Mouse (Mus musculus) urinary bladder, postnatal 0 days (tissue): Measurements from ENCODE around the gene Gm20683. TPM values are rescaled to one million over a fixed set of nuclear protein-coding genes. Genes with fewer than 3 reads are reported as not detected.

Experiments used
- polyA plus RNA-seq: library from polyadenylated mRNA; unstranded; fragments of >200 nt; fragmentation: Nextera tagmentation; extraction: Ambion mirVana; gene quantifications from 2 replicates; pipeline ENCODE4 v1.2.1, GENCODE M21; 2015

Gene Gm20683
- polyA plus RNA-seq, result 1.8 and 2.3 TPM in 2 replicates

DNA sequence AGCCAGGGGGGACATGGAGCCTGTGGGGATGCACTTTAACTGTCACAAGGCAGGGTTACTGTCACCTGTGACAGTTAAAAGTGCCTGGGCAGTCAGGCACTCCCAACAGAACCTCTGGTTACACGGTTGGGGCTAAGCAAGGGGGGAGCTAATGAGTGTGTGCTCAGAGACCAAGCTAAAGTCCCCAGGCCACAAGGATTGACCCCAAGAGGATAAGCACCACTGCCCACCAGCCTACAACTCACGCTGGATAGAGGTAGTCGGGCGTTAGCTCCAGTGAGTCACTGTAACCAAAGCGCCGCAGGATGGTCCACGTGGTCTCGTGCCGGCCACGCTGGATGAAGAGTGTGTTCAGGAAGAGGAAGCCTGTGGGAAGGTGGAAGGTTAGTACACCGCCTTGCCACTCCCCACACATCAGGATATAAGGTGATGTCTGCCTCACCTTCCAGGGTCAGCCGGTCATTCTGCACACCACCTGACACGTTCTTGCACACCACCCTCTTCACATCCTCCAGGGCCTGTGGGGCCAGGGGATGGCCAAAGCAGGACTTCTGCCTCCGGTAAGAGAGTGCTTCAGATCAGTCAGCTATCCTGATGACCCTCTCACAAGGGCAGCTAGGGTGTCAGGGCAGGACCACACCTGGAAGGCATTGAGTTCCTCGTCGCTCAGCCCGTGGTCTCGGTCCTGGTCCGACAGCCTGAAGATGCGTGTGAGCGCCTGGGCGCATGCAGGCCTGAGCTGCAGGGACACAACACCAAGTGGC, at the start of gene Gm20683:
Gene Gm20683, minus strand, starts transcription at position 647 of the 764 bp plus-strand sequence.

DNA sequence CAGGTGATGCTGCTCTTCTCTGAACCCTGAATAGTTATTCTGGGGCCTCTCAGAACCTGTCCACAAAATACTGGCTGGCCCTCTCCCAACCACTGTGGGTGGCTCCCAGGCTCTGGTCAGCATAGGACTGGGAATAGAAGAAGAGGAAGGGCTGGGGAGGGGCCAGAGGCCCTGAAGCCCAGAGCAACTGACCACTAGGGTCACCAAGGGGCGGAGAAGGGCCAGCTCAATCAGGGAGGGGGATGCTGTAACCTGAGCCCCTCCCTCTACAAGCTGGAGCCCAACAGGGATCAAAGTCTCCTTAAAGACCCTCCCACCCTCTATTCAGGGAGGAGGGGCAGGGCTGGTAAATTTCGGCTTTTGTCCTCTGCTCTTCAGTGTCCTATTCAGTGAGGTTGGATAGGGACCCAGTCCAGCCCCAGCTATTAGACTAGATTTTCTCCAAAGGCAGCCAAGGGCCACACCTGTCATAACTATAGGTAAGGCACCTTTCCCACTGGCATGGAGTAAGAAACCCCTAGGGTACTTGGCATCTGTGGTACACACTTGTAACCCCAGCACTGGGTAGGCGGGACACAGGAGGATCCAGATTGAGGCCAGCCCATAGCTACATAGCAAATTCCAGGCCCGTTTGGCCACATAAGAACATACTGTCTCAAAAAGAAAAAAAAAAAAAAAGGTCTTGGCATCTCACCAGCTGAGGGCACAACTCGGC, 38.8 kb upstream of the Gm20683 start, which contains the start of gene Wfikkn1:
Gene Wfikkn1, minus strand, starts transcription at position 663 of the 715 bp plus-strand sequence.

DNA sequence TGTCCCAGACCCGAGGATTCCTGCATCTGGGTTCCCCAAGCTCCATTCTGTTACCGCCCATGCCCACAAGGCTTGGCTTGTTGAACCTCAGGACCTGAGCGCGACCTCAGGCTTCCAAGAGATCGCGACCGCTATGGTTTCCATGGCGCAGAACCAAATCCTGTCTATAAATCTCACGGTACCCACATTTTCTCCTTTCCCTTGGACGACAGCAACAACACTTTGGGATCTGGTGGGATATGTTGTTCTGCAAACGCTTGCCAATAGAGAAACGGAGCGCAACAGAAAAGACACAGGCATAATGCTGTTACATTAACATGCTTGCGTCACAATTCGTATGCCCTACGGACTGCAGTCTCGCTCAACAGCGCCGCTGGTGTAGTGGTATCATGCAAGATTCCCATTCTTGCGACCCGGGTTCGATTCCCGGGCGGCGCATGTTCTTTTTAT, 33.2 kb upstream of the Gm20683 start, which contains the start of gene Mettl26:
Gene Mettl26, plus strand, starts transcription at position 354 of the 450 bp plus-strand sequence.

DNA sequence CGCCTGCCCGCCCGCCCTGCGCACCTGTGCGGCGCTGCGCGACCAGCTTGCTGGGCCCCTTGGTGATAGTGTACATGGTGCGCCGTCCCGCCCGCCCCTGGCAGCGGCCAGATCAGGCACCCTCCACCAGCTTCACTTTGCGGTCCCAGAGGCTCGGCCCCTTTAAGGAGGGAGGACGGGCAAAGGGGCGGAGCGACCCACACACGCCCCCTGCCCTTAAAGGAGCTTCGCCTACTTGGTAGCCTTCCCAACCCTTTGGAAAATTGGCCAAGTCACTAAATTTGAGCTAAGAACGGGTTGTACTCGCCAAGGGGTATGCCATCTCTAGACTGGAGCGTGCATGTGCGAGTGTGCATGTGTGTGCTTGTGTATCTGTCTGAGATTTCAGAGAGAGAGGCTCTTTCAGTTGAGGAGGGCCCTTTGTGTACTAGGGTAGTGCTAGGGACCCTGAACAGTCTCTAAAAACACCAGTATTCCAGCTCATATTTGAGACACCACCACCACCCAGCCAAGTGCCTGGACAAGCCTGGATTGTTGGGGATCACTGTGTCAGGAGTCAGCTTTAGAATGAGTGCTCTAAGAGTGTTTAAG, 27.1 kb upstream of the Gm20683 start, which contains the start of gene Mcrip2:
Gene Mcrip2, minus strand, starts transcription at position 164 of the 591 bp plus-strand sequence.

DNA sequence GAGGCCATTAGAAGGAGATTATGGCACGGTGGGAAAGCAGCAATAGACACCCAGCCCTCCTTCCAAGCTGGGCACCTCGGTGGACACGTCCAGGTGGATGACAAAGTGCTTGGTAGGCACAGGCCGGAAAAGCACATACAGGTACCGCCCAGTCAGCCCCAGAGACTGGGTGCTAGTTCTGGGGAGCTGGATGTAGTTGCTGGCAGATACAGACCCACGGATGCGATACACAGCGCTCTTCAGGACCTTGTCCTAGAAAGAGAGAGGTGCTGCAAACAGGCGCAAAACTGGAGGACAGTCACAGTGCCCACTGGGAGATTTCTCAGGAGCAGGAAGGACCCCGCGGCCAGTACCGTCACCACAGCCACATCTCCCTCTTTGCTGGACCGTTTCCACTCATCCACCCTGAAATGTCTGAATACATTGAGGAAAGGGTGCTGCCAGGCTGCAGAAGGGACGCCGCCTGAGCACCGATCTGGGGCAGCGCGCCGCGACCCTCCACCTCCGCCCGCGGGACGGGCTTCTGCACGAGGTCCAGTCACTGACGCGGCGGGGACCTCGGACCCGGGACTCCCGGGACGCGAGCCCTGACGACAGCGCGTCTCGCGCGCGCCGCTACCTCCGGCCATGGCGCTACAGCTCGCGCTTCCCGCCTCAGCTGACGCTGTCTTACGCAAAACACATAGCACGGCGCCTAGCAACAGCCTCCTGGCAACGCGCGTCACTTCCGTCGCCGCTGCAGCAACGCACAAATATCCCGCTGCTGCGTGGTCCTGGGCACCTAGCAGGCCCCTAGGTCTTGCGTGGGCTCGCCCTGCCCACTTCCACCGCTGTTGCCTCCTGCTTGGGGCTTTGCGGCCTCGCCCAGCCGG, 19.5 kb upstream of the Gm20683 start, which contains the start of gene Wdr90:
Gene Wdr90, minus strand, starts transcription at position 670 of the 872 bp plus-strand sequence.

DNA sequence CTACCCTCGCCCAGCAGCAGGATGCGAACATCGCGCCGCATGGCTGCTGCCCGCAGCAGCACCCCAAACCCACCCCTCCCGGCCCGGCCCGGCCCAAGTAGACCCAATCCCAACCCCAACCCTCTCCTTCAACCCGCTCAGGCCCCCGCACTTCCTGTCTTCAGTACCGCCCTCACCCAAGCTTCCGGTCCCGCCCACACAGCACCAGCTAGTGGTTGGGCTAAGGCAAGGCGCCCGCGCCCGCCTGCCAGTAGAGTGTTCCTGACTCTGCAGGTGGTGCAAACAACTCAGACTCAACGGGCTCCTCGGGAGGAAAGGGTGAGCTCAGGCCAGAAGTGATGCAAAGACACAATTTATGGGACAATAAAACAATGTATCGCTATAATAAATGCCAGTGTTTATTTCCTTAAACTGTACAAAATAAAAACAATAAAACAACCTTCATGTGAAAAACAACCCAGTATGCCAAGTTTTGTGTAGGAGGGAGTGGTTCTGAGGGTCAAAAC, 2.9 kb upstream of the Gm20683 start, which contains the start of gene Rhot2:
Gene Rhot2, minus strand, starts transcription at position 456 of the 506 bp plus-strand sequence.

DNA sequence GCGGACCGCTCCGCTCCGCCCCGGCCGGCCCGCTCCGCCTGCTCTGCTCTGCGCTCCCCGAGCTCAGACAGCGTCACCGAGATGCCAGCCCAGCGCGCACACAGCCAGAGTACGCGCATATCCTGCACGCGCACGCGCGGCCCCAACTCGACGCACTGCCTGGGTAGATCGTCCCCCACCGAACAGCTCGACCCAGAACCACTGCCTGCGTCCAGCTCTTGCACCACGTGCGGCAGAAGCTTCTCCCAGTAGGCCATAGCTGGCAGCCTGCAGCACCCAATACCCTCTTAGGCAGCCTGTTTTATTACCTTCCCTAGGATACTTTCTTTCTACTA, 4.5 kb downstream of the Gm20683 start, which contains the start of gene Rhbdl1:
Gene Rhbdl1, minus strand, starts transcription at position 220 of the 335 bp plus-strand sequence.

DNA sequence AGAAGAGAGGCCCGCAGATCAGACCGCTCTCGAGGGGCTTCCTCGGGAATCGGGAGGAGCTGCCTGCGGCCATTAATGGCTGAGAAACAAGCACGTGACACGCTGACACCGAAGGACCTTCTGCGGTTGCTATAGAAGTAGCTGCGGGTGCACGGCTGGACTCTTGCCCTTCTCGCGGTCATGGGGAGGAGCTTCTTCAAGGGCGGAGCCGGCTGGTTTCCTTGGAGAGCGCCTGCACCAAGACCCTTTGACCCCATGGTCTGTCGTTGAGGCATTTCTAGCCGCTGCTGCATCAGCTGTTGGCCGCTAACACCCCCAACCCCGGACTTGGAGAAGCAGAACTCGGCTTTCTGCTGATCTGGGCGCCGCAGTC, 8.3 kb downstream of the Gm20683 start, which contains the start of gene Stub1:
Gene Stub1, minus strand, starts transcription at position 114 of the 373 bp plus-strand sequence.

DNA sequence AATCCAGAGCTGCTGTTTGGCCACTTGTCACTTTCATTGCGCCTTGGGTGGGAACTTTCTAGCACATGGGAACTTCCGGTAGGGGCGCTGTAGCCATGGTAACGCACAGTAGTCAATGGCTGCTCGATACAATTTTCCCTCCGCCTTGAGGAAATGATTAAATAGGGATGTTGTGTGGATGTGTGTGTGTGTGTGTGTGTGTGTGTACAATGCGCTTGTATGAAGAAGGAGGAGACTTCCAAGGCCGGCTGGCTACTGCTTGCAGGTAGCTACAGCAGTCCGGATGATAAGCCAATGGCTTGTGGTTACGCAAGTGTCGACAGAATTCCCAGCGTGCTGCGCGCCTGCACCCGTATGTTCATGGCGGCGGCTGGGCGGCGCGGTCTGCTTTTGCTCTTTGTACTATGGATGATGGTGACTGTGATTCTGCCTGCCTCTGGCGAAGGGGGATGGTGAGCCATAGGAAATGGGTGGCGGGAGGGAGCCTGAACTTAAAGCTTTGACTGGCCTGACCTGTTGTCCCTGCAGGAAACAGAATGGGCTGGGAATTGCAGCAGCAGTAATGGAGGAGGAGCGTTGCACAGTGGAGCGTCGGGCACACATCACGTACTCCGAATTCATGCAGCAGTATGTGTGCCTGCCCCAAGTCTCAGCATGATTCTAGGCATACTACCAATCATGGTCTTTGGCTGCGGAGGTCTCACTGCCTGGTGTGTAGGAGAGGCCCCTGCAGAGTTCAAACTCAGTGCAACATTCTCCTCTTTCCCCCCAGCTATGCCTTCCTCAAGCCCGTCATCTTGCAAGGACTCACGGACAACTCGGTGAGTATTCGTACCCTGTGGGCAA, 12.6 kb downstream of the Gm20683 start, which contains the start of gene Jmjd8:
Gene Jmjd8, plus strand, starts transcription at position 156 of the 846 bp plus-strand sequence.

DNA sequence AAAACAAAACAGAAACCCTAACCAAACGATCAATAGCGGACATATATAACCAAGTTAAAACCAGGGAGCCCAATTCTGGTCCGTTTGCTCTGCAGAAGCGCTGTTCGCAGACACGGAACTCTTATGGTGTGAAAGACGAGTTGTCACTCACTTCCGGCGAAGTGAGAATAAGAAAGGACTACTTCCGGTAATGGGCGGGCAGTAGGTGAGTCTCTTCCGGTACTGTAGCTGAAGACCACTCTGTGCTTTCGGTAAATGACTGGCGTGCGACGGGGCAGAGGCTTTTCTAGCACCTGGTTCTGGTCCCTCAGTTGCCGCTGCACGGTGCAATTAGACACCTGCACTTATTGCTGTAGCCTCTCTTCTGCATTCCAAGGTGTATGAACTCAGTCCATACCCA, 18.1 kb downstream of the Gm20683 start, which contains the start of gene Wdr24:
Gene Wdr24, plus strand, starts transcription at position 176 of the 400 bp plus-strand sequence.

DNA sequence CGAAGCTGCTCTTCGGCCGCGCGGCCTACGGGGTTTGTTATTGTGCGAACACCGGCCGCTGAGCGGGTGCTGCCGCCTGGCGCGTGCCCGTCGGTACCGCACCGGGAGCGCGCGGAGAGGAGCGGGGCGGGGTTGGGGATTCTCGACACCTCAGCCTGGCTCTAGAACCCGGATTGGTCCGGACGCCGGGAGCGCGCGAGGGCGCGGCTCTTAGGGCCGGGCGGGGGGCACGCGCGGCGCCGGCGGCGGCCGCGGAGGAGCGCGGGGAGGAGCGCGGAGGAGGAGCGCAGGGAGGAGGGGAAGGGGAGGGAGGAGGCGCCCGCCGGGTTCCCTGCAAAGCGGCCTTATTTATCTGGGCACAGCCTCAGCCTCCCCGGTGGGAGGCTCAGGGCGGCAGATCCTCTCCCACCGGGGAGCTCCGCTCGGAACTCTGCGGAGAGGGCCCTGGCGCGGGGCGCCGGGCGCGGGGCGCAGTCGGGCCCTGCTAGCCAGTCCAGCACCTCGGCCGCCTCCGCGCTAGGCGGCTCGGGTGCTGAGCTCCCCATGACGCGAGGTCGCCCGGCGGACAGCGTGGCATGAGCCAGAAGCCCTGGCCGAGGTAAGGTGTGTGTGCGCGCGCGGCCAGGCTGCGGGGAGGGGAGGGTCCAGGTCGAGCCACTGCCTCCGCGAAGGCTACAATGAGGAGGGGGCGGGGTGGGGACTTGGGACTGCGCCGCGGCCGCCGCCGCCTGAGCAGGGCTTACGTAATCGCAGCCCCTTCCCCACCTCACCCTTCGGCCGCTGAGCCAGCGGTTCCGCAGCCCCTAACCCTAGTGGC, 32.6 kb downstream of the Gm20683 start, which contains the start of gene Fbxl16:
Gene Fbxl16, plus strand, starts transcription at position 297 of the 817 bp plus-strand sequence.

DNA sequence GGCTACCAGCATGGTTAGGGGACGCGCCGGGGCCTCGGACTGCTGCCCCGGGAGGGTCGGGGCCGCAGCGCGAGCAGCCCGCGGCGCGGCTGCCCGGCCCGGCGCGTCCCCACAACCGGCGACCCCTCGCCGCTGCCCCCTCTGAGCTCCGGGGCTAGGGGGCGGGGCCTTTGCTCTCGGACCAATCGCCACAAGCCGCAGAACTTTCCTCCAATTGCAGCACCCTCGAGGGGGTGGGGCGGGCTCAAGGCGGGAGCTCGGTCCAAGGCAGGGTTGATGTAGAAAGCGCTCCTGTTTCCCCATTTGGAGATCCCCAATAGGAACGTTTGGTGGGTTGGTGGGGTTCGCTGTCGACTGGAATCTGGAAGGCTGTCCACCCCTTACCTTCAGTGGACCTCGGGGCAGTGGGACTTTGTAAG, 44.6 kb downstream of the Gm20683 start, which contains the start of gene Metrn:
Gene Metrn, minus strand, starts transcription at position 186 of the 419 bp plus-strand sequence.

DNA sequence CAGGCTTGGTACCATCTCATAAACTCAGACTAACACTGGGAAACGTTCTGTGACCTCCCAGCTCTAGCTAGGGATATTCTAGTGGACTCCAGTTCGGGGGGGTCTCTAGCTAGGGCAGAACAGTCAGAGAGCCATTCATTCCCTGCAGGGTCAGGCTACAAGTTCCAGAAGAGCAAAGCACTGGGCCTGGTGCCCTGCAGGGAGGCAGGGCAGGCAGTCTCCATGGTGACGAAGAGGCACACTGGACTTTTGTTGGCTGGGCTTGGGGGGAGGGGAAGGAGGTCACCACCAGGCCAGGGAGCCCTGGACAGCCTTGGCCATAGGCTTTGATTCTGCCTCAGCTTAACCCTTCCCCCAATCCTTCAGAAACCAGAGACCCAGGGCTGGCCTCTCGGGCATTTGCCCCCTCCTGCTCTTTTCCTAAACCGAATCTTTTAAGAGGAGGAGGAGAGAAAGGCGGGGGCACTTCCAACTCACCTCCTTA, 45.9 kb downstream of the Gm20683 start, which contains the start of gene AC134908.4:
Gene AC134908.4, minus strand, starts transcription at position 51 of the 484 bp plus-strand sequence.

DNA sequence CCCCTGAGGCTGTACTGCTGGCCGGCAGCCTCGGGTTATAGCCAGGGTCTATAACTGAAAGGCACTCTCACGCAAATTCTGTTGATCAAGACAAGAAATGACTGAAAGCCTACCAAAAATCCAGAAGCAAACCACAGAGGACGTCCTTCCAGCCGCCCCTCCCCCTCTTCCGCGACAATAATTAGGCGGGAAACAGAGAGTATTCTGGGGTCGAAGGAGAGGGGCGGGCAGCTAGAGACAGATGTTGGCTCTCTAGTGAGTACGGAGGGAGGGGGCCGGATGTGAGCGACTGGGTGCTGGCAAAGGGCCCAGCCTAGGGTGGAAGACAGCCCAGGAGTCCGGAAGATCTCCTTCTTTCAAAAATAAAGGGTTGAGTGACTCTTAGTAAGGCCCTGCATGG, 48.9 kb downstream of the Gm20683 start, which contains the start of gene Fam173a:
Gene Fam173a, minus strand, starts transcription at position 287 of the 400 bp plus-strand sequence.

DNA sequence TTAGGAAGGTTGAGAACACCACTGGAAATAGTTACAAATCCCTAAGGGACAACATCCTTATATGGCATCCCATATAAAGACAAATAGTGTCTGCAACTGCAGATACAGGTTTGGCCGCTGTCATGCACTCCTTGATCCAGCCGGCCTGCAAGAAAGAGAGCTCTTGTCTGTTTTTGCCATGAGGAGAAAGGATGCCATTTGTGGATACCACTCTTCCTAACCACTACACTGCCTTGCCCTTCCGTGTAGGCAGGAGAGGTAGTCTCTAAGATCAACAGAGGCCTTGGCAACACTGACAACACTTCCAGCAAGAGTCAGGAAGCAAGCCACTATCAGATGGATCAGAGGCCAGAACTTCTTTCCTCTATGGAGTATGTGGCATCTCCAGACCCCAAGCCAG, 55.3 kb downstream of the Gm20683 start, which contains the start of gene Ccdc78:
Gene Ccdc78, plus strand, starts transcription at position 301 of the 400 bp plus-strand sequence.

DNA sequence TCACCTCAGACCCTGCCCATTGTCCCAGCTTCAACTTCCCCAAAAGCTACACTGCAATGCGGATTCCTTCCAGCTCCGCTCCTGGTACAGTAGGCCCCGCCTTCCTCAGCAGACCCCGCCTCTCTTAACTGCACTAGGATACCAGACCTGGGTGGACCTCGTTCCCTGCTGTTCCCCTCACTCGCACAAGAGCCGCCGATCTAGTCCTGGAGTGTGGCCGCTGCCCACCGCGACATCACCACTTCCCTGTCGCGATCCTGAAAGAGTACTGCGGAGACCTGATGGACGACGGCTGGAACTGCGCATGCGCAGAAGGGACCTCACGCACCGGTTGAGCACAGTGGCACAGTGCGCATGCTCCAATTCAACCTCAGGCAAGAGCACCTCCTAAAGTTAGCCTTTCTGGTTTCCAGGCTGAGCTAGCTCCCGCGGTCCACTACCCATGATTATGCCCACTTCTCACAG, 56.2 kb downstream of the Gm20683 start, which contains the start of gene Haghl:
Gene Haghl, minus strand, starts transcription at position 393 of the 465 bp plus-strand sequence.

